Mouse (Mus musculus): ENCODE measurements around the gene Ucn. TPM values are rescaled to one million over a fixed set of nuclear protein-coding genes. Genes with fewer than 3 reads are reported as not detected.

Ucn gene
- not detected in 2 replicates for polyA plus RNA-seq (2012; rRNA removed)

- 5% methylated on average over 52 of the region's 52 CpGs for WGBS
- H3K27ac ChIP-seq (ENCODE audit: control insufficient read depth, insufficient read depth, low read length), result no peak within 1 kb of the TSS
- peaks cover 27% of the 10 kb centered on the region for H3K27me3 ChIP-seq (ENCODE audit: control insufficient read depth, insufficient read depth, low read length)
- no peak within 1 kb of the TSS for H3K4me3 ChIP-seq (ENCODE audit: control insufficient read depth, insufficient read depth, low read length)
- no peak for TF ChIP-seq POLR2A (IDR thresholded peaks at IDR 0.05; ENCODE audit: control insufficient read depth, extremely low read depth, insufficient read depth, low read length, poor library complexity)
- no peak for TF ChIP-seq CTCF (IDR thresholded peaks at IDR 0.05; ENCODE audit: borderline replicate concordance, control insufficient read depth, extremely low read depth, insufficient read depth, low read length, poor library complexity)
- no peaks in the 10 kb centered on the region for H3K36me3 ChIP-seq (ENCODE audit: control insufficient read depth, insufficient read depth, low read length)
- no peak for DNase-seq
- no peaks in the 10 kb centered on the region for H3K4me1 ChIP-seq (replicated peaks; ENCODE audit: control insufficient read depth, insufficient read depth, low read length)
Observed at GRCm38 (mm10) chr5:31138241-31138967, at the start of gene Ucn. Gene Ucn, minus strand, starts transcription at chr5:31138829.

GRCm38 (mm10) chr5:31183678-31184077, 45.0 kb upstream of the Ucn start:
- Histone ChIP-seq H3K36me3 (ENCODE audit: control insufficient read depth, insufficient read depth, low read length) (peaks cover 13% of the 10 kb centered on the region), H3K4me1 (replicated peaks; ENCODE audit: control insufficient read depth, insufficient read depth, low read length) (peaks cover 4% of the 10 kb centered on the region), H3K4me3 (ENCODE audit: control insufficient read depth, insufficient read depth, low read length) (no peak overlapping the region), H3K27me3 (ENCODE audit: control insufficient read depth, insufficient read depth, low read length) (no peaks in the 10 kb centered on the region), H3K27ac (ENCODE audit: control insufficient read depth, insufficient read depth, low read length) (no peak overlapping the region)
- TF ChIP-seq POLR2A (IDR thresholded peaks at IDR 0.05; ENCODE audit: control insufficient read depth, extremely low read depth, insufficient read depth, low read length, poor library complexity) (no peak), CTCF (IDR thresholded peaks at IDR 0.05; ENCODE audit: borderline replicate concordance, control insufficient read depth, extremely low read depth, insufficient read depth, low read length, poor library complexity) (no peak)
- no peak for DNase-seq
- 74% methylated on average over 4 of the region's 4 CpGs for WGBS

- 96% methylated on average over 9 of the region's 9 CpGs for WGBS
Observed at GRCm38 (mm10) chr5:31181183-31181770, 42.6 kb upstream of the Ucn start.

GRCm38 (mm10) chr5:31179766-31180630, 41.4 kb upstream of the Ucn start, which contains the start of the genes Gm29609 and Gtf3c2:
Gene Gm29609, minus strand, starts transcription at chr5:31179911.
Gene Gtf3c2, minus strand, starts transcription at chr5:31180144.
- under 1% methylated on average over 59 of the region's 59 CpGs for WGBS
- Histone ChIP-seq H3K4me1 (replicated peaks; ENCODE audit: control insufficient read depth, insufficient read depth, low read length) (peaks cover 4% of the 10 kb centered on the region), H3K27ac (ENCODE audit: control insufficient read depth, insufficient read depth, low read length) (peak within 1 kb of the TSS; percentile 96), H3K36me3 (ENCODE audit: control insufficient read depth, insufficient read depth, low read length) (no peaks in the 10 kb centered on the region), H3K4me3 (ENCODE audit: control insufficient read depth, insufficient read depth, low read length) (peak within 1 kb of the TSS; percentile 85), H3K27me3 (ENCODE audit: control insufficient read depth, insufficient read depth, low read length) (no peaks in the 10 kb centered on the region)
- TF ChIP-seq POLR2A (IDR thresholded peaks at IDR 0.05; ENCODE audit: control insufficient read depth, extremely low read depth, insufficient read depth, low read length, poor library complexity) (peak; percentile 90), CTCF (IDR thresholded peaks at IDR 0.05; ENCODE audit: borderline replicate concordance, control insufficient read depth, extremely low read depth, insufficient read depth, low read length, poor library complexity) (0 out of 2 replicates have a peak, but pooled peaks have one; percentile 45)
- peak; percentile 96 for DNase-seq

More at GRCm38 (mm10) chr5:31181183-31181770, 42.6 kb upstream of the Ucn start:
- no peak overlapping the region for H3K27ac ChIP-seq (ENCODE audit: control insufficient read depth, insufficient read depth, low read length)
- no peak overlapping the region for H3K4me3 ChIP-seq (ENCODE audit: control insufficient read depth, insufficient read depth, low read length)
- no peaks in the 10 kb centered on the region for H3K27me3 ChIP-seq (ENCODE audit: control insufficient read depth, insufficient read depth, low read length)
- H3K4me1 ChIP-seq (replicated peaks; ENCODE audit: control insufficient read depth, insufficient read depth, low read length), result peaks cover 4% of the 10 kb centered on the region
- H3K36me3 ChIP-seq (ENCODE audit: control insufficient read depth, insufficient read depth, low read length), result no peaks in the 10 kb centered on the region
- TF ChIP-seq CTCF (IDR thresholded peaks at IDR 0.05; ENCODE audit: borderline replicate concordance, control insufficient read depth, extremely low read depth, insufficient read depth, low read length, poor library complexity) (no peak), POLR2A (IDR thresholded peaks at IDR 0.05; ENCODE audit: control insufficient read depth, extremely low read depth, insufficient read depth, low read length, poor library complexity) (no peak)
- DNase-seq, result no peak

GRCm38 (mm10) chr5:31179301-31179765, 40.7 kb upstream of the Ucn start:
- no peak for DNase-seq
- TF ChIP-seq CTCF (IDR thresholded peaks at IDR 0.05; ENCODE audit: borderline replicate concordance, control insufficient read depth, extremely low read depth, insufficient read depth, low read length, poor library complexity) (no peak), POLR2A (IDR thresholded peaks at IDR 0.05; ENCODE audit: control insufficient read depth, extremely low read depth, insufficient read depth, low read length, poor library complexity) (no peak)
- under 1% methylated on average over 25 of the region's 25 CpGs for WGBS
- Histone ChIP-seq H3K36me3 (ENCODE audit: control insufficient read depth, insufficient read depth, low read length) (peaks cover under 1% of the 10 kb centered on the region; the same call in 1 of the 2 replicates), H3K27me3 (ENCODE audit: control insufficient read depth, insufficient read depth, low read length) (no peaks in the 10 kb centered on the region), H3K4me1 (replicated peaks; ENCODE audit: control insufficient read depth, insufficient read depth, low read length) (peaks cover 4% of the 10 kb centered on the region), H3K27ac (ENCODE audit: control insufficient read depth, insufficient read depth, low read length) (peak overlapping the region; percentile 96), H3K4me3 (ENCODE audit: control insufficient read depth, insufficient read depth, low read length) (peak overlapping the region; percentile 85)

GRCm38 (mm10) chr5:31168630-31169029, 30.0 kb upstream of the Ucn start:
- no peak for DNase-seq
- Histone ChIP-seq H3K27ac (ENCODE audit: control insufficient read depth, insufficient read depth, low read length) (no peak overlapping the region), H3K27me3 (ENCODE audit: control insufficient read depth, insufficient read depth, low read length) (no peaks in the 10 kb centered on the region), H3K4me1 (replicated peaks; ENCODE audit: control insufficient read depth, insufficient read depth, low read length) (no peaks in the 10 kb centered on the region), H3K36me3 (ENCODE audit: control insufficient read depth, insufficient read depth, low read length) (peaks cover 96% of the 10 kb centered on the region), H3K4me3 (ENCODE audit: control insufficient read depth, insufficient read depth, low read length) (no peak overlapping the region)
- TF ChIP-seq POLR2A (IDR thresholded peaks at IDR 0.05; ENCODE audit: control insufficient read depth, extremely low read depth, insufficient read depth, low read length, poor library complexity) (no peak), CTCF (IDR thresholded peaks at IDR 0.05; ENCODE audit: borderline replicate concordance, control insufficient read depth, extremely low read depth, insufficient read depth, low read length, poor library complexity) (no peak)
- 98% methylated on average over 4 of the region's 4 CpGs for WGBS
